Mouse (Mus musculus) T-cell, adult 66 days (primary cell): ENCODE measurements around the gene Gm49339. TPM values are rescaled to one million over a fixed set of nuclear protein-coding genes. Genes with fewer than 3 reads are reported as not detected.

Source experiments
- total RNA-seq, 2 experiments: library from RNA; stranded (reverse); gene quantifications; 3 replicates in 1 of 2; 4 replicates in 1 of 2; pipeline ENCODE4 v1.2.4; 2023

Gm49339 gene
- under 1 TPM; 0.36 to 0.93 TPM for total RNA-seq

DNA sequence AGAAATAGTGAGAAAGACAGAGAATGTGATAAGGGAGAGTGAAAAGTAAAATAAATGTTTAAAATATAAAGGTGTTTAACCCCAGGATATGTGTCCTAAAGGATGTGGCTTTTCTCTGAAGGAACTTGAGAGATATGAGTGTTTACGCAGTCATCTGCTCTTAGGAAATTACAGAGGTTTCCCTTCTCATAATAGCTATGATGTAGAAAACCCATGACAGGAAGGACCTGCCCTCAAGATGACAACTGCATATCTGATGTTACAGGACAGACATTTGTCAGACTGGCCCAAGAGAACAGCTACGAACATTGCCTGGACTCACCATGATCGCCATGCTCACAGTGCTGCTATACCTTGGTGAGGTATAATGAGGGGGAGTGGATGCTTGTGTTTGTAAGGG lies at the start of gene Gm49339, which contains the start of gene Lilr4b:
Gm49339 (plus strand) TSS at position 216 of the 400 bp plus-strand sequence.
Lilr4b (plus strand) TSS at position 236 of the 400 bp plus-strand sequence.

GRCm38 (mm10) chr10:51490691-51491090 lies 10.3 kb downstream of the Gm49339 start, which contains the start of gene Lilrb4a:
Gene Lilrb4a (plus strand): TSS chr10:51490956.

Other genes starting within 250 kb of the Gm49339 start
- 1 to 10 TPM; 4.8 to 6.6 TPM for gene Lilr4b, start within 50 bp of the Gm49339 start, total RNA-seq
- gene Lilrb4a, start 10.3 kb downstream of the Gm49339 start, total RNA-seq = 1 to 10 TPM; 2.7 to 3.6 TPM
- gene Fam162b, start 109.9 kb downstream of the Gm49339 start, total RNA-seq = not detected
- not detected for gene Gprc6a, start 150.8 kb downstream of the Gm49339 start, total RNA-seq
- gene Rfx6, start 197.1 kb downstream of the Gm49339 start, total RNA-seq = not detected